Mouse (Mus musculus): Measurements from ENCODE around the gene Smad3. TPM values are rescaled to one million over a fixed set of nuclear protein-coding genes. Genes with fewer than 3 reads are reported as not detected.

Smad3 gene
- polyA plus RNA-seq, 1 experiment from 2014 or later: 24.0 TPM

- H3K27ac ChIP-seq (replicated peaks; ENCODE audit: low read depth, low read length): no peak overlapping the region
- ATAC-seq (ENCODE audit: insufficient number of reproducible peaks, low FRiP score, low TSS enrichment, low read depth): no peak
- WGBS: 16% methylated on average over 6 of the region's 6 CpGs
Observed at GRCm38 (mm10) chr9:63791275-63791674, 33.5 kb upstream of the Smad3 start.

GRCm38 (mm10) chr9:63790222-63790621 lies 32.4 kb upstream of the Smad3 start:
- H3K36me3 ChIP-seq (ENCODE audit: control insufficient read depth, insufficient read depth, low read length): no peaks in the 10 kb centered on the region
- no peak overlapping the region for H3K9ac ChIP-seq (ENCODE audit: low read length)
- no peak overlapping the region for H3K4me3 ChIP-seq (ENCODE audit: low read depth, low read length)
- H3K27ac ChIP-seq (replicated peaks; ENCODE audit: low read depth, low read length): no peak overlapping the region
- DNase-seq (ENCODE audit: low spot score): no peak
- no peak overlapping the region for H3K4me2 ChIP-seq (ENCODE audit: low read depth, severe bottlenecking)
- H3K27me3 ChIP-seq (ENCODE audit: control insufficient read depth, insufficient read depth, low read length): no peaks in the 10 kb centered on the region
- ATAC-seq (ENCODE audit: insufficient number of reproducible peaks, low FRiP score, low TSS enrichment, low read depth): no peak
- H3K4me1 ChIP-seq (ENCODE audit: control insufficient read depth, insufficient read depth, low read length): peaks cover 36% of the 10 kb centered on the region
- H3K9me3 ChIP-seq (ENCODE audit: control insufficient read depth, low read length): no peaks in the 10 kb centered on the region
- 90% methylated on average over 4 of the region's 4 CpGs for WGBS

More at GRCm38 (mm10) chr9:63791275-63791674, 33.5 kb upstream of the Smad3 start:
- H3K4me3 ChIP-seq (ENCODE audit: low read depth, low read length): no peak overlapping the region
- H3K4me1 ChIP-seq (ENCODE audit: control insufficient read depth, insufficient read depth, low read length): peaks cover 32% of the 10 kb centered on the region
- H3K36me3 ChIP-seq (ENCODE audit: control insufficient read depth, insufficient read depth, low read length): no peaks in the 10 kb centered on the region
- no peak for DNase-seq (ENCODE audit: low spot score)
- H3K27me3 ChIP-seq (ENCODE audit: control insufficient read depth, insufficient read depth, low read length): no peaks in the 10 kb centered on the region
- H3K4me2 ChIP-seq (ENCODE audit: low read depth, severe bottlenecking): no peak overlapping the region
- no peaks in the 10 kb centered on the region for H3K9me3 ChIP-seq (ENCODE audit: control insufficient read depth, low read length)
- H3K9ac ChIP-seq (ENCODE audit: low read length): no peak overlapping the region

GRCm38 (mm10) chr9:63789386-63789785 lies 31.6 kb upstream of the Smad3 start:
- Histone ChIP-seq H3K36me3 (ENCODE audit: control insufficient read depth, insufficient read depth, low read length) (no peaks in the 10 kb centered on the region), H3K4me1 (ENCODE audit: control insufficient read depth, insufficient read depth, low read length) (peaks cover 36% of the 10 kb centered on the region), H3K27ac (replicated peaks; ENCODE audit: low read depth, low read length) (no peak overlapping the region), H3K27me3 (ENCODE audit: control insufficient read depth, insufficient read depth, low read length) (no peaks in the 10 kb centered on the region), H3K4me2 (ENCODE audit: low read depth, severe bottlenecking) (no peak overlapping the region), H3K4me3 (ENCODE audit: low read depth, low read length) (no peak overlapping the region), H3K9me3 (ENCODE audit: control insufficient read depth, low read length) (no peaks in the 10 kb centered on the region), H3K9ac (ENCODE audit: low read length) (no peak overlapping the region)
- DNase-seq (ENCODE audit: low spot score) (no peak), ATAC-seq (ENCODE audit: insufficient number of reproducible peaks, low FRiP score, low TSS enrichment, low read depth) (no peak)
- 45% methylated on average over 7 of the region's 7 CpGs for WGBS

- WGBS: 35% methylated on average over 3 of the region's 3 CpGs
- no peak overlapping the region for H3K27ac ChIP-seq (replicated peaks; ENCODE audit: low read depth, low read length)
Observed at GRCm38 (mm10) chr9:63787606-63788005, 29.8 kb upstream of the Smad3 start.

GRCm38 (mm10) chr9:63787086-63787485 lies 29.3 kb upstream of the Smad3 start:
- H3K27ac ChIP-seq (replicated peaks; ENCODE audit: low read depth, low read length): no peak overlapping the region; the same call in 1 of the 2 replicates
- DNase-seq (ENCODE audit: low spot score): peak; percentile 78
- no peak overlapping the region for H3K9ac ChIP-seq (ENCODE audit: low read length)
- no peaks in the 10 kb centered on the region for H3K9me3 ChIP-seq (ENCODE audit: control insufficient read depth, low read length)
- H3K36me3 ChIP-seq (ENCODE audit: control insufficient read depth, insufficient read depth, low read length): no peaks in the 10 kb centered on the region
- H3K4me2 ChIP-seq (ENCODE audit: low read depth, severe bottlenecking): no peak overlapping the region
- H3K4me3 ChIP-seq (ENCODE audit: low read depth, low read length): no peak overlapping the region
- 4% methylated on average over 2 of the region's 2 CpGs for WGBS
- H3K4me1 ChIP-seq (ENCODE audit: control insufficient read depth, insufficient read depth, low read length): peaks cover 41% of the 10 kb centered on the region
- ATAC-seq (ENCODE audit: insufficient number of reproducible peaks, low FRiP score, low TSS enrichment, low read depth): no peak
- H3K27me3 ChIP-seq (ENCODE audit: control insufficient read depth, insufficient read depth, low read length): no peaks in the 10 kb centered on the region

More at GRCm38 (mm10) chr9:63787606-63788005, 29.8 kb upstream of the Smad3 start:
- peaks cover 40% of the 10 kb centered on the region for H3K4me1 ChIP-seq (ENCODE audit: control insufficient read depth, insufficient read depth, low read length)
- H3K9ac ChIP-seq (ENCODE audit: low read length): no peak overlapping the region
- no peak for ATAC-seq (ENCODE audit: insufficient number of reproducible peaks, low FRiP score, low TSS enrichment, low read depth)
- H3K9me3 ChIP-seq (ENCODE audit: control insufficient read depth, low read length): no peaks in the 10 kb centered on the region
- no peak overlapping the region for H3K4me2 ChIP-seq (ENCODE audit: low read depth, severe bottlenecking)
- DNase-seq (ENCODE audit: low spot score): no peak
- no peak overlapping the region for H3K4me3 ChIP-seq (ENCODE audit: low read depth, low read length)
- H3K36me3 ChIP-seq (ENCODE audit: control insufficient read depth, insufficient read depth, low read length): no peaks in the 10 kb centered on the region
- H3K27me3 ChIP-seq (ENCODE audit: control insufficient read depth, insufficient read depth, low read length): no peaks in the 10 kb centered on the region

GRCm38 (mm10) chr9:63786026-63786670 lies 28.4 kb upstream of the Smad3 start:
- Histone ChIP-seq H3K27me3 (ENCODE audit: control insufficient read depth, insufficient read depth, low read length) (no peaks in the 10 kb centered on the region), H3K27ac (replicated peaks; ENCODE audit: low read depth, low read length) (peak overlapping the region; percentile 45; the same call in 1 of the 2 replicates), H3K9ac (ENCODE audit: low read length) (no peak overlapping the region), H3K9me3 (ENCODE audit: control insufficient read depth, low read length) (no peaks in the 10 kb centered on the region), H3K4me2 (ENCODE audit: low read depth, severe bottlenecking) (no peak overlapping the region), H3K36me3 (ENCODE audit: control insufficient read depth, insufficient read depth, low read length) (no peaks in the 10 kb centered on the region), H3K4me3 (ENCODE audit: low read depth, low read length) (no peak overlapping the region), H3K4me1 (ENCODE audit: control insufficient read depth, insufficient read depth, low read length) (peaks cover 37% of the 10 kb centered on the region)
- no peak for DNase-seq (ENCODE audit: low spot score)
- 14% methylated on average over 5 of the region's 5 CpGs for WGBS
- no peak for ATAC-seq (ENCODE audit: insufficient number of reproducible peaks, low FRiP score, low TSS enrichment, low read depth)

- Histone ChIP-seq H3K4me3 (ENCODE audit: low read depth, low read length) (no peak overlapping the region), H3K9ac (ENCODE audit: low read length) (no peak overlapping the region), H3K36me3 (ENCODE audit: control insufficient read depth, insufficient read depth, low read length) (no peaks in the 10 kb centered on the region), H3K27ac (replicated peaks; ENCODE audit: low read depth, low read length) (no peak overlapping the region), H3K27me3 (ENCODE audit: control insufficient read depth, insufficient read depth, low read length) (no peaks in the 10 kb centered on the region), H3K4me2 (ENCODE audit: low read depth, severe bottlenecking) (no peak overlapping the region), H3K9me3 (ENCODE audit: control insufficient read depth, low read length) (no peaks in the 10 kb centered on the region), H3K4me1 (ENCODE audit: control insufficient read depth, insufficient read depth, low read length) (peaks cover 41% of the 10 kb centered on the region)
- DNase-seq (ENCODE audit: low spot score) (no peak), ATAC-seq (ENCODE audit: insufficient number of reproducible peaks, low FRiP score, low TSS enrichment, low read depth) (no peak)
- 68% methylated on average over 5 of the region's 5 CpGs for WGBS
Observed at GRCm38 (mm10) chr9:63785492-63785891, 27.7 kb upstream of the Smad3 start.

GRCm38 (mm10) chr9:63784597-63784996 lies 26.8 kb upstream of the Smad3 start:
- ATAC-seq (ENCODE audit: insufficient number of reproducible peaks, low FRiP score, low TSS enrichment, low read depth) (no peak), DNase-seq (ENCODE audit: low spot score) (no peak)
- Histone ChIP-seq H3K4me1 (ENCODE audit: control insufficient read depth, insufficient read depth, low read length) (peaks cover 45% of the 10 kb centered on the region), H3K36me3 (ENCODE audit: control insufficient read depth, insufficient read depth, low read length) (no peaks in the 10 kb centered on the region), H3K27me3 (ENCODE audit: control insufficient read depth, insufficient read depth, low read length) (no peaks in the 10 kb centered on the region), H3K9ac (ENCODE audit: low read length) (no peak overlapping the region), H3K9me3 (ENCODE audit: control insufficient read depth, low read length) (no peaks in the 10 kb centered on the region), H3K4me2 (ENCODE audit: low read depth, severe bottlenecking) (no peak overlapping the region), H3K27ac (replicated peaks; ENCODE audit: low read depth, low read length) (no peak overlapping the region), H3K4me3 (ENCODE audit: low read depth, low read length) (no peak overlapping the region)
- WGBS: 65% methylated on average over 3 of the region's 3 CpGs

- Histone ChIP-seq H3K9ac (ENCODE audit: low read length) (no peak overlapping the region), H3K9me3 (ENCODE audit: control insufficient read depth, low read length) (no peaks in the 10 kb centered on the region), H3K4me1 (ENCODE audit: control insufficient read depth, insufficient read depth, low read length) (peaks cover 34% of the 10 kb centered on the region), H3K27me3 (ENCODE audit: control insufficient read depth, insufficient read depth, low read length) (no peaks in the 10 kb centered on the region), H3K36me3 (ENCODE audit: control insufficient read depth, insufficient read depth, low read length) (no peaks in the 10 kb centered on the region), H3K4me3 (ENCODE audit: low read depth, low read length) (no peak overlapping the region), H3K4me2 (ENCODE audit: low read depth, severe bottlenecking) (no peak overlapping the region), H3K27ac (replicated peaks; ENCODE audit: low read depth, low read length) (no peak overlapping the region)
- DNase-seq (ENCODE audit: low spot score) (peak; percentile 38), ATAC-seq (ENCODE audit: insufficient number of reproducible peaks, low FRiP score, low TSS enrichment, low read depth) (no peak)
- 27% methylated on average over 4 of the region's 4 CpGs for whole genome bisulfite sequencing
Observed at GRCm38 (mm10) chr9:63782744-63783143, 24.9 kb upstream of the Smad3 start.

Data from limb, embryonic 11.5 days (tissue).